Mouse (Mus musculus): ENCODE data around the gene Slc30a5. TPM values are rescaled to one million over a fixed set of nuclear protein-coding genes. Genes with fewer than 3 reads are reported as not detected.

Slc30a5 gene
- total and polyA plus RNA-seq, 3 experiments = 10.0 to 86.3 (median 72.5) TPM

DNA sequence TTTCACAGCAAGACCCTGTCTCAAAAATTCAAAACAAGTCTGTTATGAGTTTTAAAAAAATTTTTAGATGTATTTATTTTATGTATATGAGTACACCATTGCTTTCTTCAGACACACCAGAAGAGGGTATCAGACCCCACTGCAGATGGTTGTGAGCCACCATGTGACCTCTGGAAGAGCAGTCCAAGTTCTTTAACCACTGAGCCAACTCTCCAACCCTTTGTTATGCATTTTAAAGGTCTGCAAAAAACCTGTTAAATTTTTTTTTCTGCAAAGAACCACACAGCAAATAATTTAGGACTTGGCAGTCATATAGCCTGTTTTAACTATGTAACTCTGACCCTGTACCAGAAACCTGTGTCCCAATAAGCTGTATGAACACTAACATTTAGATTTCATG lies 58.5 kb downstream of the Slc30a5 start:
- Histone ChIP-seq H3K9me3 (replicated peaks) (0 out of 2 replicates have a peak, but pooled peaks cover 3% of the 10 kb centered on the region), H3K36me3 (replicated peaks) (peaks cover 59% of the 10 kb centered on the region), H3K4me3 (ENCODE audit: low read depth, low read length) (peak overlapping the region; percentile 86), H3K27me3 (ENCODE audit: insufficient read depth, low read length) (no peaks in the 10 kb centered on the region), H3K4me1 (ENCODE audit: insufficient read depth, low read depth, low read length) (peaks cover 59% of the 10 kb centered on the region)
- ATAC-seq (ENCODE audit: extremely low read depth, insufficient number of reproducible peaks, low FRiP score, poor library complexity, severe bottlenecking) (no peak), DNase-seq (ENCODE audit: low spot score) (no peak)
- TF ChIP-seq POLR2AphosphoS5 (IDR thresholded peaks at IDR 0.05; ENCODE audit: insufficient replicate concordance, low read depth, low read length) (no peak), GATA2 (IDR thresholded peaks at IDR 0.05; ENCODE audit: borderline replicate concordance, low read depth, low read length) (no peak), CTCF (IDR thresholded peaks at IDR 0.05; ENCODE audit: low read depth, low read length) (no peak), GATA1 (IDR thresholded peaks at IDR 0.05; ENCODE audit: borderline replicate concordance, low read length) (no peak), TAL1 (conservative IDR thresholded peaks at IDR 0.05; ENCODE audit: low read depth, low read length) (no peak)

DNA sequence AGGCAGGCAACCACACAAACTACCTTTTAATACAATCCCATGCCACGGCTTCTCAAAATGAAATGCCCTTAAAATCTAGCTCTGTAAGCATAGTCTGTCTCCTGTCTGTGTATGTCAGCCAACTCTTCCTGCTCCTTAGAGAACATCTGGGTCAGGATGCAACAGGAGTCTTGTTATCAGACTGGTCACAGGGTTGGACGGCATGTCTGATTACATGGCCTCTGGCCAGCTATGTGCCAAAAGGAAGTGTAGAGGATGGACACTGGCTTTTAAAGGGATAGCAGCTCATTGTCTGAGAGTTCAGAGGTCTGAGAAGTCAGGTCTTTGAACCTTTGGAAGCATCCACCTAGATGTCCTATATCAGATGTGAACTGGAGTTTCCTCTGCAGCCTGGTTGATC lies 77.9 kb downstream of the Slc30a5 start:
- H3K36me3 ChIP-seq (replicated peaks) = peaks cover 28% of the 10 kb centered on the region
- H3K4me3 ChIP-seq (ENCODE audit: low read depth, low read length) = no peak overlapping the region
- H3K27me3 ChIP-seq (ENCODE audit: insufficient read depth, low read length) = no peaks in the 10 kb centered on the region
- DNase-seq (ENCODE audit: low spot score) = no peak
- H3K4me1 ChIP-seq (ENCODE audit: insufficient read depth, low read depth, low read length) = peaks cover 44% of the 10 kb centered on the region
- ATAC-seq (ENCODE audit: extremely low read depth, insufficient number of reproducible peaks, low FRiP score, poor library complexity, severe bottlenecking) = no peak
- no peaks in the 10 kb centered on the region; the same call in 1 of the 2 replicates for H3K9me3 ChIP-seq (replicated peaks)
- no peak for TF ChIP-seq POLR2AphosphoS5 (IDR thresholded peaks at IDR 0.05; ENCODE audit: insufficient replicate concordance, low read depth, low read length)
- no peak for TF ChIP-seq GATA1 (IDR thresholded peaks at IDR 0.05; ENCODE audit: borderline replicate concordance, low read length)
- no peak for TF ChIP-seq TAL1 (conservative IDR thresholded peaks at IDR 0.05; ENCODE audit: low read depth, low read length)
- no peak for TF ChIP-seq GATA2 (IDR thresholded peaks at IDR 0.05; ENCODE audit: borderline replicate concordance, low read depth, low read length)
- no peak for TF ChIP-seq CTCF (IDR thresholded peaks at IDR 0.05; ENCODE audit: low read depth, low read length)

DNA sequence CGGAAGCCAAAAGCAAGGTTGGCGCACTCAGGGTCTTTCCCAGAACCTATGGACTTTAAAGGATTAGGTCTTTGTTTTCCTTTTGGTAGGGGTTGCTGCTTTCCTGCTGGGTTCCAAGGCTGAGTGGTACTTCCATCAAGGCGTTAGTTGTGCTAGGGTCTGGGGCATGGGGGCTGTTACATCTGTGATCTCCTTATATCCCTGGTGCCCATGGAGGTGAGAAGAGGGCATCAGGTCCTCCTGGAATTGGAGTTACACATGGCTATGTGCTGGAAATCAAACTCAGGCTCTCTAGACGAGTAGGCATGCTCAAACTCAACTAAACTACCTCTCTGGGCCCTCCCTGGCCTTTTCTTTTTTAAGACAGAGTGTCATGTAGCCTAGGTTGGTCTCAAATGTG lies 79.0 kb downstream of the Slc30a5 start:
- Histone ChIP-seq H3K4me3 (ENCODE audit: low read depth, low read length) (no peak overlapping the region), H3K27me3 (ENCODE audit: insufficient read depth, low read length) (no peaks in the 10 kb centered on the region), H3K36me3 (replicated peaks) (peaks cover 16% of the 10 kb centered on the region), H3K9me3 (replicated peaks) (no peaks in the 10 kb centered on the region; the same call in 1 of the 2 replicates), H3K4me1 (ENCODE audit: insufficient read depth, low read depth, low read length) (peaks cover 54% of the 10 kb centered on the region)
- no peak for ATAC-seq (ENCODE audit: extremely low read depth, insufficient number of reproducible peaks, low FRiP score, poor library complexity, severe bottlenecking)
- DNase-seq (ENCODE audit: low spot score) = no peak
- no peak for TF ChIP-seq GATA2 (IDR thresholded peaks at IDR 0.05; ENCODE audit: borderline replicate concordance, low read depth, low read length)
- no peak for TF ChIP-seq CTCF (IDR thresholded peaks at IDR 0.05; ENCODE audit: low read depth, low read length)
- TF ChIP-seq POLR2AphosphoS5 (IDR thresholded peaks at IDR 0.05; ENCODE audit: insufficient replicate concordance, low read depth, low read length) = no peak
- TF ChIP-seq TAL1 (conservative IDR thresholded peaks at IDR 0.05; ENCODE audit: low read depth, low read length) = no peak
- no peak for TF ChIP-seq GATA1 (IDR thresholded peaks at IDR 0.05; ENCODE audit: borderline replicate concordance, low read length)

DNA sequence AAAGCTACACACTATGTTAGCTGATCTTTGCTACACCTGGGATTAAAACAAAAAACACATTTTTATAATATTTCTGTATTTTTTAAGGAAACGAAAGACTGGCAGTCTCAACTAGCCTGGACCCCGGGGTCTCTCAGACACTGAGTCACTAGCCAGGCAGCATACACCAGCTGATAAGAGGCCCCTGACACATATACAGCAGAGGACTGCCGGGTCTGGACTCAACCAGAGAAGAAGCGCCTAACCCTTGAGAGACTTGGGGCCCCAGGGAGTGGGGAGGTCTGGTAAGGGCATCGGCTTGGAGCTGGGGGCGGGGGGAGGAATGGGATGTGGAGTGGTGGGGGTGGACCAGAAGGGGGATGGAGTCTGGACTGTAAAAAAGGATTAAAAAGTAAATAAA lies 80.2 kb downstream of the Slc30a5 start:
- Histone ChIP-seq H3K36me3 (replicated peaks) (peaks cover 7% of the 10 kb centered on the region), H3K27me3 (ENCODE audit: insufficient read depth, low read length) (no peaks in the 10 kb centered on the region), H3K9me3 (replicated peaks) (no peaks in the 10 kb centered on the region; the same call in 1 of the 2 replicates), H3K4me1 (ENCODE audit: insufficient read depth, low read depth, low read length) (peaks cover 63% of the 10 kb centered on the region), H3K4me3 (ENCODE audit: low read depth, low read length) (peak overlapping the region; percentile 13; the same call in 1 of the 2 replicates)
- DNase-seq (ENCODE audit: low spot score) = no peak
- ATAC-seq (ENCODE audit: extremely low read depth, insufficient number of reproducible peaks, low FRiP score, poor library complexity, severe bottlenecking) = no peak
- TF ChIP-seq CTCF (IDR thresholded peaks at IDR 0.05; ENCODE audit: low read depth, low read length) (no peak), GATA1 (IDR thresholded peaks at IDR 0.05; ENCODE audit: borderline replicate concordance, low read length) (no peak), POLR2AphosphoS5 (IDR thresholded peaks at IDR 0.05; ENCODE audit: insufficient replicate concordance, low read depth, low read length) (no peak), GATA2 (IDR thresholded peaks at IDR 0.05; ENCODE audit: borderline replicate concordance, low read depth, low read length) (no peak), TAL1 (conservative IDR thresholded peaks at IDR 0.05; ENCODE audit: low read depth, low read length) (no peak)

Other genes with a start within 250 kb of the Slc30a5 start
- 1.4 and 2.8 TPM in 2 replicates for gene Marveld2, start 216.5 kb downstream of the Slc30a5 start, total RNA-seq (2014; fragmentation: Nextera tagmentation)
- 1.9 and 2.7 TPM in 2 replicates for gene Marveld2, start 216.5 kb downstream of the Slc30a5 start, total RNA-seq (2017)
- gene Marveld2, start 216.5 kb downstream of the Slc30a5 start, polyA plus RNA-seq (2012) = 0.35 and 0.40 TPM in 2 replicates
- 259 and 280 TPM in 2 replicates for gene Ak6, start 182.4 kb downstream of the Slc30a5 start, total RNA-seq (2014; fragmentation: Nextera tagmentation)
- 338 and 362 TPM in 2 replicates for gene Ak6, start 182.4 kb downstream of the Slc30a5 start, total RNA-seq (2017)
- gene Ak6, start 182.4 kb downstream of the Slc30a5 start, polyA plus RNA-seq (2012) = 43.4 and 44.0 TPM in 2 replicates
- gene Rad17, start 182.4 kb downstream of the Slc30a5 start, total RNA-seq (2014; fragmentation: Nextera tagmentation) = 43.9 and 50.9 TPM in 2 replicates
- gene Rad17, start 182.4 kb downstream of the Slc30a5 start, total RNA-seq (2017) = 42.7 and 48.6 TPM in 2 replicates
- 8.9 and 10.6 TPM in 2 replicates for gene Rad17, start 182.4 kb downstream of the Slc30a5 start, polyA plus RNA-seq (2012)
- gene Taf9, start 181.8 kb downstream of the Slc30a5 start, total RNA-seq (2014; fragmentation: Nextera tagmentation) = 161 and 259 TPM in 2 replicates
- 22.3 and 24.1 TPM in 2 replicates for gene Taf9, start 181.8 kb downstream of the Slc30a5 start, total RNA-seq (2017)
- gene Taf9, start 181.8 kb downstream of the Slc30a5 start, polyA plus RNA-seq (2012) = 28.3 and 32.9 TPM in 2 replicates
- not detected in 2 replicates for gene Ccdc125, start 163.7 kb downstream of the Slc30a5 start, total RNA-seq (2014; fragmentation: Nextera tagmentation)
- 0.06 TPM in 1 of 2 replicates, not detected in the other for gene Ccdc125, start 163.7 kb downstream of the Slc30a5 start, total RNA-seq (2017)
- not detected in 2 replicates for gene Ccdc125, start 163.7 kb downstream of the Slc30a5 start, polyA plus RNA-seq (2012)
- 65.8 and 66.2 TPM in 2 replicates for gene Cdk7, start 102.5 kb downstream of the Slc30a5 start, total RNA-seq (2014; fragmentation: Nextera tagmentation)
- gene Cdk7, start 102.5 kb downstream of the Slc30a5 start, total RNA-seq (2017) = 106 and 107 TPM in 2 replicates
- 11.3 and 28.8 TPM in 2 replicates for gene Cdk7, start 102.5 kb downstream of the Slc30a5 start, polyA plus RNA-seq (2012)
- 95.1 and 106 TPM in 2 replicates for gene Mrps36, start 88.8 kb downstream of the Slc30a5 start, total RNA-seq (2014; fragmentation: Nextera tagmentation)
- gene Mrps36, start 88.8 kb downstream of the Slc30a5 start, total RNA-seq (2017) = 210 and 276 TPM in 2 replicates
- gene Mrps36, start 88.8 kb downstream of the Slc30a5 start, polyA plus RNA-seq (2012) = 238 and 317 TPM in 2 replicates
- gene Cenph, start 57.5 kb downstream of the Slc30a5 start, total RNA-seq (2014; fragmentation: Nextera tagmentation) = 72.2 and 79.8 TPM in 2 replicates
- gene Cenph, start 57.5 kb downstream of the Slc30a5 start, total RNA-seq (2017) = 82.8 and 98.3 TPM in 2 replicates
- 45.1 and 53.4 TPM in 2 replicates for gene Cenph, start 57.5 kb downstream of the Slc30a5 start, polyA plus RNA-seq (2012)
- gene Ccnb1, start 46.9 kb downstream of the Slc30a5 start, total RNA-seq (2014; fragmentation: Nextera tagmentation) = 275 and 281 TPM in 2 replicates
- 312 and 341 TPM in 2 replicates for gene Ccnb1, start 46.9 kb downstream of the Slc30a5 start, total RNA-seq (2017)
- gene Ccnb1, start 46.9 kb downstream of the Slc30a5 start, polyA plus RNA-seq (2012) = 6.0 and 7.1 TPM in 2 replicates

Measured in G1E (cell line).